Mouse (Mus musculus): ENCODE measurements around the gene Gm960. TPM values are rescaled to one million over a fixed set of nuclear protein-coding genes. Genes with fewer than 3 reads are reported as not detected.

The Gm960 gene
- polyA plus RNA-seq (2015; fragmentation: Nextera tagmentation; extraction: Ambion mirVana) = 0.71 and 1.4 TPM in 2 replicates

- no peaks in the 10 kb centered on the region for H3K36me3 ChIP-seq (ENCODE audit: insufficient read depth, low read length)
Measured at GRCm38 (mm10) chr19:4698205-4698677, at the start of gene Gm960. TSS of gene Gm960 (minus strand) at chr19:4698668.

GRCm38 (mm10) chr19:4747631-4748312 is 49.3 kb upstream of the Gm960 start:
- Histone ChIP-seq H3K4me2 (replicated peaks; ENCODE audit: low read depth, low read length) (no peak overlapping the region), H3K36me3 (ENCODE audit: insufficient read depth, low read length) (no peaks in the 10 kb centered on the region), H3K4me1 (ENCODE audit: insufficient read depth, low read depth, low read length) (no peaks in the 10 kb centered on the region), H3K27me3 (replicated peaks; ENCODE audit: insufficient read depth, low read length) (no peaks in the 10 kb centered on the region), H3K4me3 (ENCODE audit: low read depth, low read length) (no peak overlapping the region), H3K9me3 (ENCODE audit: low read length) (no peaks in the 10 kb centered on the region), H3K9ac (replicated peaks; ENCODE audit: low read depth) (no peak overlapping the region), H3K27ac (ENCODE audit: low read length) (no peak overlapping the region)
- DNase-seq (ENCODE audit: low spot score) (no peak), ATAC-seq (no peak)
- TF ChIP-seq EP300 (IDR thresholded peaks at IDR 0.05) = no peak
- TF ChIP-seq CTCF (IDR thresholded peaks at IDR 0.05) = no peak
- WGBS = 89% methylated on average over 9 of the region's 9 CpGs

More at GRCm38 (mm10) chr19:4698205-4698677, at the start of gene Gm960:
- Histone ChIP-seq H3K9me3 (ENCODE audit: low read length) (no peaks in the 10 kb centered on the region), H3K4me3 (ENCODE audit: low read depth, low read length) (peak within 1 kb of the TSS; percentile 46), H3K4me2 (replicated peaks; ENCODE audit: low read depth, low read length) (peak within 1 kb of the TSS; percentile 88), H3K4me1 (ENCODE audit: insufficient read depth, low read depth, low read length) (peaks cover 4% of the 10 kb centered on the region), H3K27ac (ENCODE audit: low read length) (no peak within 1 kb of the TSS), H3K9ac (replicated peaks; ENCODE audit: low read depth) (no peak within 1 kb of the TSS), H3K27me3 (replicated peaks; ENCODE audit: insufficient read depth, low read length) (peaks cover 40% of the 10 kb centered on the region)
- WGBS = under 1% methylated on average over 28 of the region's 40 CpGs
- TF ChIP-seq CTCF (IDR thresholded peaks at IDR 0.05) = no peak
- TF ChIP-seq EP300 (IDR thresholded peaks at IDR 0.05) = no peak
- DNase-seq (ENCODE audit: low spot score) (peak; percentile 46), ATAC-seq (peak; percentile 65)

GRCm38 (mm10) chr19:4746611-4747010 is 48.1 kb upstream of the Gm960 start:
- Histone ChIP-seq H3K4me3 (ENCODE audit: low read depth, low read length) (no peak overlapping the region), H3K4me1 (ENCODE audit: insufficient read depth, low read depth, low read length) (no peaks in the 10 kb centered on the region), H3K4me2 (replicated peaks; ENCODE audit: low read depth, low read length) (no peak overlapping the region), H3K9me3 (ENCODE audit: low read length) (no peaks in the 10 kb centered on the region), H3K36me3 (ENCODE audit: insufficient read depth, low read length) (no peaks in the 10 kb centered on the region), H3K27ac (ENCODE audit: low read length) (no peak overlapping the region), H3K9ac (replicated peaks; ENCODE audit: low read depth) (no peak overlapping the region), H3K27me3 (replicated peaks; ENCODE audit: insufficient read depth, low read length) (no peaks in the 10 kb centered on the region)
- TF ChIP-seq EP300 (IDR thresholded peaks at IDR 0.05) = no peak
- no peak for TF ChIP-seq CTCF (IDR thresholded peaks at IDR 0.05)
- ATAC-seq = no peak
- no peak for DNase-seq (ENCODE audit: low spot score)
- WGBS = 75% methylated on average over 14 of the region's 14 CpGs

GRCm38 (mm10) chr19:4745681-4746080 is 47.2 kb upstream of the Gm960 start:
- Histone ChIP-seq H3K27ac (ENCODE audit: low read length) (no peak overlapping the region), H3K36me3 (ENCODE audit: insufficient read depth, low read length) (no peaks in the 10 kb centered on the region), H3K27me3 (replicated peaks; ENCODE audit: insufficient read depth, low read length) (no peaks in the 10 kb centered on the region), H3K9ac (replicated peaks; ENCODE audit: low read depth) (no peak overlapping the region), H3K4me2 (replicated peaks; ENCODE audit: low read depth, low read length) (no peak overlapping the region), H3K4me1 (ENCODE audit: insufficient read depth, low read depth, low read length) (no peaks in the 10 kb centered on the region), H3K4me3 (ENCODE audit: low read depth, low read length) (no peak overlapping the region), H3K9me3 (ENCODE audit: low read length) (no peaks in the 10 kb centered on the region)
- TF ChIP-seq CTCF (IDR thresholded peaks at IDR 0.05) = no peak
- TF ChIP-seq EP300 (IDR thresholded peaks at IDR 0.05) = no peak
- ATAC-seq (no peak), DNase-seq (ENCODE audit: low spot score) (no peak)
- 91% methylated on average over 10 of the region's 10 CpGs for WGBS

GRCm38 (mm10) chr19:4745057-4745456 is 46.6 kb upstream of the Gm960 start:
- TF ChIP-seq EP300 (IDR thresholded peaks at IDR 0.05) (no peak), CTCF (IDR thresholded peaks at IDR 0.05) (no peak)
- no peaks in the 10 kb centered on the region for H3K4me1 ChIP-seq (ENCODE audit: insufficient read depth, low read depth, low read length)
- H3K9ac ChIP-seq (replicated peaks; ENCODE audit: low read depth) = no peak overlapping the region
- no peak overlapping the region for H3K27ac ChIP-seq (ENCODE audit: low read length)
- H3K4me3 ChIP-seq (ENCODE audit: low read depth, low read length) = no peak overlapping the region
- 36% methylated on average over 9 of the region's 9 CpGs for WGBS
- no peaks in the 10 kb centered on the region for H3K27me3 ChIP-seq (replicated peaks; ENCODE audit: insufficient read depth, low read length)
- no peak overlapping the region for H3K4me2 ChIP-seq (replicated peaks; ENCODE audit: low read depth, low read length)
- H3K9me3 ChIP-seq (ENCODE audit: low read length) = no peaks in the 10 kb centered on the region
- DNase-seq (ENCODE audit: low spot score) (peak; percentile 40), ATAC-seq (no peak)
- no peaks in the 10 kb centered on the region for H3K36me3 ChIP-seq (ENCODE audit: insufficient read depth, low read length)

- no peak overlapping the region for H3K27ac ChIP-seq (ENCODE audit: low read length)
- H3K4me2 ChIP-seq (replicated peaks; ENCODE audit: low read depth, low read length) = no peak overlapping the region
- no peak overlapping the region for H3K4me3 ChIP-seq (ENCODE audit: low read depth, low read length)
- DNase-seq (ENCODE audit: low spot score) (no peak), ATAC-seq (no peak)
- no peak for TF ChIP-seq EP300 (IDR thresholded peaks at IDR 0.05)
- TF ChIP-seq CTCF (IDR thresholded peaks at IDR 0.05) = no peak
- H3K9me3 ChIP-seq (ENCODE audit: low read length) = no peaks in the 10 kb centered on the region
- H3K9ac ChIP-seq (replicated peaks; ENCODE audit: low read depth) = no peak overlapping the region
- 79% methylated on average over 14 of the region's 14 CpGs for WGBS
- no peaks in the 10 kb centered on the region for H3K4me1 ChIP-seq (ENCODE audit: insufficient read depth, low read depth, low read length)
- H3K27me3 ChIP-seq (replicated peaks; ENCODE audit: insufficient read depth, low read length) = no peaks in the 10 kb centered on the region
- H3K36me3 ChIP-seq (ENCODE audit: insufficient read depth, low read length) = no peaks in the 10 kb centered on the region
Measured at GRCm38 (mm10) chr19:4744026-4744425, 45.6 kb upstream of the Gm960 start.

All from lung, postnatal 0 days (tissue).